Mouse (Mus musculus) forebrain, postnatal 0 days (tissue): ENCODE results near the gene Melk. TPM values are rescaled to one million over a fixed set of nuclear protein-coding genes. Genes with fewer than 3 reads are reported as not detected.

Experiments
- ATAC-seq: fragments of 200-750 bp; cut with Nextera tagmentation; 2 replicates; pipeline ENCODE4 v1.8.0; 2017; ENCODE audit warnings: mild to moderate bottlenecking, moderate library complexity
- DNase-seq: peaks from one replicate; pipeline ENCODE4 v3.0.0-alpha.2; 2015
- H3K27ac ChIP-seq: fragments of 300-500 bp; sonication (generic); 2 replicates; pipeline ENCODE4 v1.5.1; 2014; ENCODE audit warnings: low read depth, mild to moderate bottlenecking, antibody characterized with exemption, low read length, moderate library complexity, mixed read lengths
- H3K27me3 ChIP-seq: fragments of 300-500 bp; sonication (generic); 2 replicates; pipeline ENCODE4 v1.6.1; 2014; ENCODE audit warnings: mild to moderate bottlenecking, low read length, mixed read lengths; ENCODE audit not compliant: insufficient read depth
- H3K36me3 ChIP-seq: fragments of 300-500 bp; sonication (generic); 2 replicates; pipeline ENCODE4 v1.6.1; 2014; ENCODE audit warnings: mild to moderate bottlenecking, moderate library complexity; ENCODE audit not compliant: insufficient read depth
- H3K4me1 ChIP-seq: fragments of 300-500 bp; sonication (generic); 2 replicates; pipeline ENCODE4 v1.6.1; 2014; ENCODE audit warnings: antibody characterized with exemption; ENCODE audit not compliant: insufficient read depth
- H3K4me2 ChIP-seq: fragments of 300-500 bp; sonication (generic); 2 replicates; pipeline ENCODE4 v1.6.1; 2014; ENCODE audit warnings: low read depth, mild to moderate bottlenecking, moderate library complexity
- H3K4me3 ChIP-seq: fragments of 300-500 bp; sonication (generic); 2 replicates; pipeline ENCODE4 v1.5.1; 2014; ENCODE audit warnings: low read depth, low read length, mixed read lengths
- H3K9ac ChIP-seq: fragments of 300-500 bp; sonication (generic); 2 replicates; pipeline ENCODE4 v1.6.1; 2014; ENCODE audit warnings: mild to moderate bottlenecking
- H3K9me3 ChIP-seq: fragments of 300-500 bp; sonication (generic); 2 replicates; pipeline ENCODE4 v1.6.1; 2016; ENCODE audit warnings: low read length
- CTCF ChIP-seq: sonication (generic); IDR thresholded peaks from 2 replicates; pipeline ENCODE4 v1.5.1; 2016; ENCODE audit warnings: antibody characterized with exemption, control low read depth, low read depth
- WGBS: fragments of 180-500 bp; shearing (Covaris S2); extraction: QIAGEN DNeasy Blood & Tissue Kit; methylation state at CpG from one replicate; pipeline ENCODE4 v1.1.7; 2014; 5-methylcytosine and 5-hydroxymethylcytosine counted together
- polyA plus RNA-seq: library from polyadenylated mRNA; unstranded; fragments of >200 nt; fragmentation: Nextera tagmentation; extraction: Ambion mirVana; gene quantifications from 2 replicates; pipeline ENCODE4 v1.2.1, GENCODE M21; 2015
- total RNA-seq: library from RNA; depleted of rRNA; stranded (reverse); fragments of >200 nt; gene quantifications from 2 replicates; pipeline ENCODE4 v1.2.3, GENCODE M21; 2014; rRNA removed

Melk gene
- total and polyA plus RNA-seq, 2 experiments from 2014 or later, result 4.2 to 4.7 TPM

DNA sequence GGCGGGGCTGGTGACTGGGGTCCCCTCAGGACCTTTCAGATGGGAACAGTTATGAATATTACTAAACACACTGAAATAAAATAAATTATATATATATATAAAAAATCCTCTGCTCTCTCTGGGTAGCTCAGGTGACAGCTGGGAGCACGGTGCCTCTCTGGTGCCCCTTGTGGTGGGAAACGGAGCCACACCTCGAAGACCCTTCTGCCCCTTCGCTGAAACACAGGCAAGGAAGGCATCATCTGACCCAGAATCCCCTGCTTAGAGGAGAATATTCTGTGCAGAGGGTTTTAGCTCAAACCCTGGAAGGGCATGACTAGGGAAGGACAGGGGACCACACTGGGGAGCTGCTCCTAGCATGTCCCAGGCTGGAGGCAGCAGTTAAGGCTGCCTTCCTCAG, 101.9 kb downstream of the Melk start:
- no peaks in the 10 kb centered on the region for H3K9me3 ChIP-seq
- H3K27ac ChIP-seq, result no peak overlapping the region
- no peaks in the 10 kb centered on the region for H3K36me3 ChIP-seq
- no peaks in the 10 kb centered on the region for H3K27me3 ChIP-seq
- no peak overlapping the region for H3K4me2 ChIP-seq
- H3K9ac ChIP-seq, result no peak overlapping the region
- no peaks in the 10 kb centered on the region for H3K4me1 ChIP-seq
- WGBS, result 6% methylated on average over 5 of the region's 5 CpGs
- ATAC-seq, result no peak
- TF ChIP-seq CTCF, result peak; percentile 63
- DNase-seq, result peak; percentile 47
- no peak overlapping the region for H3K4me3 ChIP-seq

DNA sequence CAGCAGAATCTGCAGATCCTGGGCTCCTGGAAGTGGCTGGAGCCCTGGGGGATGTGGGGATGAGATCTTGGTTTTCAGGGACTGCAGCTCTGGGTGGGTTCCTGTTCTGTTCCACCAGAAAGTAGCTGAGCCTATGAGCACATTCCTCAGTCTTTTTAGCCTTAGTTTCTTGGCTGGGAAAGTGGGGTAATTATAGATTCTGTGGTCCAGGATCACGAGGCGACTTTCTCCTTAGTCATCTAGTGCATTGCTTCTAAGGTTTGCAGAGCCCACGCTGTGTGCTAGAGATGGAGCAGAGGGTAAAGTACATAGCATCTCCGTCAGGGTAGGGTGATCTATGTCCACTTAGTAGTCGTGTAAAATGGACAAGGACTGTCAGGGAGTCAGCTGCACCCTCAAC, 103.8 kb downstream of the Melk start:
- WGBS, result 75% methylated on average over 5 of the region's 5 CpGs
- TF ChIP-seq CTCF, result no peak
- no peak overlapping the region for H3K27ac ChIP-seq
- no peaks in the 10 kb centered on the region for H3K36me3 ChIP-seq
- DNase-seq (no peak), ATAC-seq (no peak)
- H3K9ac ChIP-seq, result no peak overlapping the region
- H3K4me2 ChIP-seq, result no peak overlapping the region
- H3K27me3 ChIP-seq, result no peaks in the 10 kb centered on the region
- H3K4me3 ChIP-seq, result no peak overlapping the region
- H3K9me3 ChIP-seq, result no peaks in the 10 kb centered on the region
- no peaks in the 10 kb centered on the region for H3K4me1 ChIP-seq

Other genes starting within 250 kb of the Melk start
- 34.2 and 36.5 TPM in 2 replicates for gene Gne, start 216.7 kb upstream of the Melk start, total RNA-seq
- 22.1 and 25.2 TPM in 2 replicates for gene Gne, start 216.7 kb upstream of the Melk start, polyA plus RNA-seq
- gene Rnf38, start 67.1 kb upstream of the Melk start, total RNA-seq, result 51.4 and 82.7 TPM in 2 replicates
- gene Rnf38, start 67.1 kb upstream of the Melk start, polyA plus RNA-seq, result 12.3 and 17.6 TPM in 2 replicates